Mouse (Mus musculus): ENCODE results near the gene Wdr83os.
"Not testable (repeated sequence)": the region's sequence is repeated elsewhere in the genome, so short reads cannot be mapped to it uniquely, and the experiment has no call there.

The Wdr83os gene

GRCm38 (mm10) chr8:85073041-85073612 is 7.4 kb upstream of the Wdr83os start:
- DNase-seq (ENCODE audit: low read depth), result no peak

DNA sequence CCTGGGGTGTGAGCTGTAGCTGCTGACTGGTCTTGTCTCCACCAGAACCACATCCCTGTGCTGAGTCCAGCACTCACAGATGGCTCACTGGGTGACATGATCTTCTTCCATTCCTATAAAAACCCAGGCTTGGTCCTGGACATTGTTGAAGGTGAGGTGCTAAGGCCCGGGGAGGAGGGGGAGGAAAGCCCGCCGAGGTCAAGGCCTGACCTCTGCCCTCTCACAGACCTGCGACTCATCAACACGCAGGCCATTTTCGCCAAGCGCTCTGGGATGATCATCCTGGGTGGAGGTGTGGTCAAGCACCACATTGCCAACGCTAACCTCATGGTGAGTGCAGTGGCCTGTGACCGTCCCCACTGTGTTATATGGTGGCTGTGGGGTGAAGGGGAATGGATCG is 6.4 kb upstream of the Wdr83os start:
- no peak for DNase-seq (ENCODE audit: low read depth)

- DNase-seq (ENCODE audit: low read depth), result no peak
These were observed 5.9 kb upstream of the Wdr83os start for GRCm38 (mm10) chr8:85074617-85075016.

- peak; percentile 74 for DNase-seq (ENCODE audit: low read depth)
These were observed 4.5 kb upstream of the Wdr83os start for GRCm38 (mm10) chr8:85076001-85076400.

DNA sequence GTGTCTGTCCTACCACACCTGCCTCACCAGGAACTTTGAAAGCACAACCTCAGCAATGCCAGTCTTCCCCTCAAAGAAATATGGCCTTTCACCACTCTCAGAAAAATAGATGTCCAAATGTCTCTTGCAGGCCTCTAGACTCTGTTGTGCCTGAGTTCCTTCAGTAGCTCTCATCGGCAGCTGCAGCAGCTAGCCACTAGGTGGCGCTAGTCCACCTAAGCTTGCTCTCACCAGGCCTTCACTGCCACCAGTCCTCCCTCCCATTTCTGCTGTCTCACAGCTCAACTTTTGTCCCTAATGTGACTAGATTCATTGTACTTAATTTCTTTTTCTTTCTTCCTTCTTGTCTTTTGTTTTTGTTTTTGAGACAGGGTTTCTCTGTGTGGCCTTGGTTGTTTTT is 3.5 kb upstream of the Wdr83os start:
- peak; percentile 93 for DNase-seq (ENCODE audit: low read depth)

GRCm38 (mm10) chr8:85080214-85080531 is 367 bp upstream of the Wdr83os start:
- no peak for DNase-seq (ENCODE audit: low read depth)

GRCm38 (mm10) chr8:85081216-85081555 is 646 bp downstream of the Wdr83os start, which contains the start of gene Wdr83:
Gene Wdr83, minus strand, starts transcription at chr8:85081306.
- DNase-seq (ENCODE audit: low read depth), result peak; percentile 41

- DNase-seq (ENCODE audit: low read depth), result not testable (repeated sequence)
These were observed 1.6 kb downstream of the Wdr83os start for GRCm38 (mm10) chr8:85082169-85082568.

- DNase-seq (ENCODE audit: low read depth), result peak; percentile 91
These were observed 2.7 kb downstream of the Wdr83os start, which contains the start of gene Man2b1 for GRCm38 (mm10) chr8:85083108-85083813. Gene Man2b1, plus strand, starts transcription at chr8:85083270.

GRCm38 (mm10) chr8:85084633-85085032 is 4.1 kb downstream of the Wdr83os start:
- no peak for DNase-seq (ENCODE audit: low read depth)

DNA sequence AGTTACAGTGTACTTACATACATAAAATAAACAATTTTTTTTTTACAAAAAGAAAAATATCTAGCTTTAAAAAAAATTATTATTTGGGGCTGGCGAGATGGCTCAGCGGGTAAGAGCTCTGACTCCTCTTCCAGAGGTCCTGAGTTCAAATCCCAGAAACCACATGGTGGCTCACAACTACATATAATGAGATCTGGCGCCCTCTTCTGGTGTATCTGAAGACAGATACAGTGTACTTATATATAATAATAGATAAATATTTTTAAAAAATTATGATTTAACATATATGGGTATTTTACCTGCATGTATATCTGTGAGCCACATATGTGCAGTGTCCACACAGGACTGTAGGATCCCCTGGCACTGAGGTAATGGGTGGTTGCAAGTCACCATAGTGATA is 5.7 kb downstream of the Wdr83os start:
- DNase-seq (ENCODE audit: low read depth), result no peak

DNA sequence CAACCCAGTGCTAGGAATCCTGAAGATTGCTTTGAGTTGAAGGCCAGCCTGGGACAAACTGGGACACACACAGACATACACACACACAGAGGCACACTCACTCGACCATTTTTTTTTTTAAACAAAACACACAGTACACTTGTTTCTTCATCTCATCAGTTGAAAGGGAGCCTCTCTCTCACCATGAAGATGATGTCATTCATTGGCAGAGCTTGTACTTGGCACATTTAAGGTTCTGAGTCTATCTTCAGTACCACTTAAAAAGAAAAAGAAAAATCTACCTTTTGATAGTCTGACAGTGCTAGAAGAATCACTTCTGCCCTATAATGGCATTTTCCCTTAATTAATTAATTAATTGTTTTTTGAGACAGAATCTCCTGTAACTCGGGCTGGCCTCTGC is 8.2 kb downstream of the Wdr83os start:
- DNase-seq (ENCODE audit: low read depth), result peak; percentile 57

DNA sequence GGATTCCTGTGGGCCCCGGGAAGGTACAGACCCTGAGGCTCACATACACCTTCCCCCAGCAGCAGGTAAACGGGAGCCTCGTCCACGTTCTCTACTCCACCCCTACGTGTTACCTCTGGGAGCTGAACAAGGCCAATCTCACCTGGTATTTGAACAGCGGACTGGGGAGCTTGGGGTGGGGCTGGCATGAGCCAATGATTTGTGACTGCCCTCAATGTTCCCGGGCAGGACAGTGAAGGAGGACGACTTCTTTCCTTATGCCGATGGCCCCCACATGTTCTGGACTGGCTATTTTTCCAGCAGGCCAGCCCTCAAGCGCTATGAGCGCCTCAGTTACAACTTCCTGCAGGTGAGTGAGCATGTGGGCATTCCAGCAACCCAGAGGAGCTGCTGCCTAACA is 10.3 kb downstream of the Wdr83os start:
- no peak for DNase-seq (ENCODE audit: low read depth)

DNA sequence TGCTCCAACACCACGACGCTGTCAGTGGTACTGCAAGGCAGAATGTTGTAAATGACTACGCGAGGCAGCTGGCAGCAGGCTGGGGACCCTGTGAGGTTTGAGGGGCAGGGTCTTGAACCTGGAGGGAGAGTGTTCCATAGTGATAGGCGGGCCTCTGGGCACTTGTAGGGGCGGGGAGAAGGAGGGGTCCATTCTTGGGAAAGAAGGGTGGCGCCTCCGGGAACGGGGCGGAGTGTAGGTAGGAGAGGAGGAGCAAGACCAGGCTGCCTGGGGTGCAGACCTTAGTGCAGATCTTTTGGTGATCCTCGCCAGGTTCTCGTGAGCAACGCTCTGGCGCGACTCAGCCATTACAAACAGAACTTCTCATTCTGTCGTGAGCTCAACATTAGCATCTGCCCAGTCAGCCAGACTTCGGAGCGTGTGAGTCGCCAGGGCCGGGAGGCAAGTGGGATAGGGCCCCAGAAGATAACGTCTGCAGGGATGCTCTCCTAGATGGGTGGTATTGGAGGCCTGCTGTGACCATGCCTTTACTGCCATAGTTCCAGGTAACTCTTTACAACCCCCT is 11.1 kb downstream of the Wdr83os start:
- no peak for DNase-seq (ENCODE audit: low read depth)

GRCm38 (mm10) chr8:85095051-85095450 is 14.5 kb downstream of the Wdr83os start:
- no peak for DNase-seq (ENCODE audit: low read depth)

- DNase-seq (ENCODE audit: low read depth), result no peak
These were observed 15.0 kb downstream of the Wdr83os start for GRCm38 (mm10) chr8:85095566-85095965.

DNA sequence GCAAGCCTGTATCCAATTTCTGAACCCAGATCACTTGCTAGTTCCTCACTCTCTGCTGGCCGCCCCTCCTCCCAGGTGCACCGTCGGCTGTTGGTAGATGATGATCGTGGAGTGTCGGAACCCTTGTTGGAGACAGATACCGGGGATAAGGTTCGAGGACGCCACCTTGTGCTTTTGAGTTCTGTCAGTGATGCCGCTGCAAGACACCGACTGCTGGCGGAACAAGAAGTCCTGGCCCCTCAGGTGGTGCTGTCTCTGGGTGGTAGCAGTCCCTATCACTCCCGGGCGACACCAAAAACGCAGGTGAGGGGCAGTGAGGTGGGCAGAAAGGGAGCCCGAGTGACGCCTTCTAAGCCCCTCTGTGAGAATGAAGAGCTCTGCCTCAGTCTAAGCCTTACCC is 15.7 kb downstream of the Wdr83os start:
- DNase-seq (ENCODE audit: low read depth), result no peak

DNA sequence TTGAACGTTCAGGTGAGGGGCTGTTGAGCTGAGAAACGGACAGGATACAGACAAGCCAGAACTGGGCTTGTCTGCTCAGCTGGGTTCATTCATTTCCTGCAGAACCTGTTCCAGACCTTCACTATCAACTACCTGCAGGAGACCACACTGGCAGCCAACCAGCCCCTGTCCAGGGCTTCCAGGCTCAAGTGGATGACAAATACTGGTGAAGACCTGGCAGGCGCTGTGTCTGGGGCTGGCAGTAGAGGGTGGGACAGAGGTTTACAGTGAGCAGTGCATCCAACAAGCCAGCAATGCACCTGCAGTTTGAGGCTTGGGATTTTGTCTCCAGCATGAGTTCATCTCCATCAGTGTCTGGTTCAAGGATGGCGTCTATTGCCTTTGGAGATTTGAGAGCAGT is 16.3 kb downstream of the Wdr83os start:
- no peak for DNase-seq (ENCODE audit: low read depth)

DNA sequence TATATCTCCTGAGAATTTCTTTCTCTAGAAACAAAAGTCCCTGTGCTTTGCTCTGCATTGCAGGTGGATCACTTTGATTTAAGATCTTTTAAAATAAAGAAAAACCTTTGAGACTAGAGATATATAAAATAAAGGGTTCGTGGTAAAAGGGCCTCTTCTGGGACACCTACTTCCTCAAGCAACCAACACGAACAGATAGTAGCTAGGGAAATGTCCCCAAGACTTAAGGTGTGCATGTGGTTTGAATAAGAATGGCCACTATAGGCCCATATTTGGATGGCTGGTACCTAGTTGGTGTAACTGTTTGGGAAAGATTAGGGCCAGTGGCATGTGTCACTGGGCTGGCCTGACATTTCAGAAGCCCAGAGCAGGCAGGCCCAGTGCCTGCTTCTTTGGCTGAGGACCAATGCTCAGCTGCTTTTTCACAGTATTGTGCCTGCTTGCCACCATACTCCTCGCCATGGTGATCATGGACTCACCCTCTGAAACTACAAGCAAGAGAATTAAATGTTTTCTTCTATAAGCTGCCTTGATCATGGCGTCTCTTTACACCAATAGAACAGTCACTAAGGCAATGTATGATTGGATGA is 19.6 kb downstream of the Wdr83os start:
- DNase-seq (ENCODE audit: low read depth), result no peak

DNA sequence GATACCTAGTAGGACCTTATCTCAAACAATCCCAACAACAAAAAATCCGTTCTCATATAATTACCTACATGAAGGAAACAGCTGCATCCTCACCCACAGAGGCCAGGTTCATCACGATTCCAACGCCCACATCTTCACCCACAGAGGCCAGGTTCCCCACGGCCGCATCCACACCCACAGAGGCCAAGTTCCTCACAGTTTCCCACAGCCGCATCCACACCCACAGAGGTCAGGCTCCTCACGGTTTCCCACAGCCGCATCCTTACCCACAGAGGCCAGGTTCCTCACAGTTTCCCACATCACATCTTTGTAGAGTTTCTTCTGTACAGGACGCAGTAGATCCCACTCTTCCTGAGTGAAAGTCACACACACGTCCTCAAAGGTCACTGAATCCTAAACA is 32.7 kb downstream of the Wdr83os start:
- no peak for DNase-seq (ENCODE audit: low read depth)

DNA sequence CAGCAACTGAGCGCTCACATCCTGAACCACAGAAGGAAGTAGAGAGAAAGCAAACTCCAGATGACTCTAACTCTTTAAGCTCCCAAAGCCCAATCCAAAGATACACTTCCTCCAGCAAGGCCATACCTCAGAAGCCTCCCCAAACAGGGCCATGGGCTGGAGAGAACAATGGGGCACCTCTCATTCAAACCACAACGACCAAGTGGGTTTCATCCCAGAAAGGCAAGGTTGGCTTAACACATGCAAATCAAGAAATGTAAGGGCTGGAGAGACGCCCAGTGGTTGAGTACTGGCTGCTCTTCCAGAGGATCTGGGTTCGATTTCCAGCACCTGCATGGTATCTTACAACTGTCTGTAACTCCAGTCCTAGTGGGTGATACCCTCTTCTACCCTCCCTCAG is 35.0 kb downstream of the Wdr83os start:
- DNase-seq (ENCODE audit: low read depth), result no peak

GRCm38 (mm10) chr8:85116984-85117383 is 36.4 kb downstream of the Wdr83os start:
- no peak for DNase-seq (ENCODE audit: low read depth)

All from NIH3T3 (cell line).